Mouse (Mus musculus) heart, adult 2 months (tissue): Measurements from ENCODE around the gene Stkld1. TPM values are rescaled to one million over a fixed set of nuclear protein-coding genes. Genes with fewer than 3 reads are reported as not detected.

ENCODE experiments used
- DNase-seq, 2 experiments: peaks; one replicate each; pipeline ENCODE4 v3.0.0; 2021
- H3K27ac ChIP-seq: fragments of 200-600 bp; 2 replicates; pipeline ENCODE4 v1.8.1; 2022
- H3K27me3 ChIP-seq: fragments of 200-500 bp; 2 replicates; pipeline ENCODE4 v1.6.1; 2012; ENCODE audit warnings: mild to moderate bottlenecking, low read length, inconsistent platforms, mixed read lengths; ENCODE audit not compliant: control insufficient read depth, insufficient read depth
- H3K36me3 ChIP-seq: fragments of 200-500 bp; 2 replicates; pipeline ENCODE4 v1.6.1; 2012; ENCODE audit warnings: low read length, inconsistent platforms; ENCODE audit not compliant: control insufficient read depth, insufficient read depth
- H3K4me1 ChIP-seq: fragments of 200-500 bp; 2 replicates; pipeline ENCODE4 v1.6.1; 2011; ENCODE audit warnings: low read length; ENCODE audit not compliant: control insufficient read depth, insufficient read depth
- H3K4me3 ChIP-seq: fragments of 200-600 bp; 2 replicates; pipeline ENCODE4 v1.8.1; 2022
- H3K79me2 ChIP-seq: fragments of 200-500 bp; replicated peaks from 2 replicates; pipeline ENCODE4 v1.6.1; 2012; ENCODE audit warnings: mild to moderate bottlenecking, inconsistent platforms, low read length, moderate library complexity, mixed read lengths; ENCODE audit not compliant: control insufficient read depth, insufficient read depth
- H3K9ac ChIP-seq: fragments of 200-500 bp; 2 replicates; pipeline ENCODE4 v1.6.1; 2012; ENCODE audit warnings: low read depth, mild to moderate bottlenecking, control low read depth, inconsistent platforms, low read length, mixed read lengths
- CTCF ChIP-seq: fragments of 200-600 bp; IDR thresholded peaks from 2 replicates; pipeline ENCODE4 v1.8.1; 2022; ENCODE audit warnings: antibody characterized with exemption, mild to moderate bottlenecking, moderate library complexity
- EP300 ChIP-seq: fragments of 200-500 bp; IDR thresholded peaks from 2 replicates; pipeline ENCODE4 v1.6.1; 2011; ENCODE audit warnings: low read depth, low read length, control low read depth; ENCODE audit not compliant: insufficient read depth
- POLR2A ChIP-seq: fragments of 200-500 bp; IDR thresholded peaks from 2 replicates; pipeline ENCODE4 v1.6.1; 2011; ENCODE audit warnings: mild to moderate bottlenecking, low read depth, low read length, control low read depth; ENCODE audit not compliant: insufficient read depth
- WGBS: fragments of 180-500 bp; shearing (Covaris S2); methylation state at CpG from one replicate; pipeline ENCODE4 v1.1.7; 2018; 5-methylcytosine and 5-hydroxymethylcytosine counted together
- intact Hi-C: fragments of 180-260 bp; cut with DNase I; formaldehyde crosslinking; loops from one replicate; pipeline ENCODE4 v1.15.1; 2025
- polyA plus RNA-seq: library from polyadenylated mRNA; depleted of rRNA; stranded (reverse); fragments of >200 nt; gene quantifications from 2 replicates; pipeline ENCODE4 v1.2.3, GENCODE M21; 2012
- total RNA-seq, 2 experiments: library from RNA; stranded (reverse); gene quantifications; 2 replicates each; pipeline ENCODE4 v1.2.3; 2021

Gene Stkld1
- total and polyA plus RNA-seq, 3 experiments = not detected

DNA sequence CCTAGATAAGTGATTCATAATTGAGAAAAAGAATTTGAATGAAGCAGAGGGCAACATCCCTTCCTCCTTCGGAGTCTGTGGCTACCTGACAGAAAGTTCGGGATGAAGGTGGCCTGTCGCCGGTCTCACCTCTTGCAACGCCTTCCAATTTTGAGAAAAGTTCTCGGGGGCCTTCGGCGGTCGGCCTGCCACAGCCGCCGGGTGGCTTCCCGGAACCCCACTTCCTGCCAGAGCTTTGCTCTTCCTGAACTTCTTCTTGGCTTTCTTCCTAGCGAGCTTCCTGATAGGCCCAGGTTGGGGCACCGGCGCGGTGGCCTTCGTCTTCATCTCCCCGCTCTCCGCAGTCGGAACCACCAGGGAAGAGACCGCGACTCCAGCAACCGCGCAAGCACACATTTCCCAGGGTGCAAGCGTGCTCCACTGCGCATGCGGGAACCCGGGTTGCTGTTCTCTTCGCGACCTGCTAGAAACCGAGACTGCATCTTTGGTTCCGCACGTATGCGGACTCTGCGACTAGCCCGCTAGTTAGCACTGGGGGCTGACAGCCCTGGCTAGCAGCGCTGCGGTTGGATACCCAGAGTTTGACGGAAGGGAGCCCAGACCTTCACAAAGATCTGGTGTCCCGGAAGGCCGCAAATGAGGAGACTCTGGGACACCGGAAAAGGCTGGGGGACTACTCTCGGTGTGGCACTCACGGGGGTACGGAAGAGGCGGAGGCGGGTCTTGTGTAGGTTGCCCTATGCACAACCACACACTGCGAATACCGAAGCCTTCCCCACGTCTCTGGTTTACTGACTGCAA lies 30.3 kb downstream of the Stkld1 start, which contains the start of gene Rexo4:
Gene Rexo4 (minus strand): TSS at position 464 of the 801 bp plus-strand sequence.
- under 1% methylated on average over 50 of the region's 50 CpGs for WGBS
- H3K4me1 ChIP-seq = peaks cover 1% of the 10 kb centered on the region; the same call in 1 of the 2 replicates
- peak; percentile 93 to 94 for DNase-seq
- peaks cover 2% of the 10 kb centered on the region; the same call in 1 of the 2 replicates for H3K36me3 ChIP-seq
- H3K4me3 ChIP-seq = peak within 1 kb of the TSS; percentile 99
- H3K9ac ChIP-seq = peak within 1 kb of the TSS; percentile 58
- intact Hi-C loops = loop anchor here (2.0 to 5.0 kb wide), 3 partner anchors 33 to 61 kb away; partner anchors contain the start of genes Surf1, Surf2 and Surf6
- peak within 1 kb of the TSS; percentile 97 for H3K27ac ChIP-seq
- H3K27me3 ChIP-seq = no peaks in the 10 kb centered on the region
- no peaks in the 10 kb centered on the region for H3K79me2 ChIP-seq
- TF ChIP-seq POLR2A (peak; percentile 85; the same call in 1 of the 2 replicates), EP300 (no peak), CTCF (0 out of 2 replicates have a peak, but pooled peaks have one; percentile 12)

GRCm38 (mm10) chr2:26964724-26965370 lies 31.0 kb downstream of the Stkld1 start:
- Histone ChIP-seq H3K27me3 (no peaks in the 10 kb centered on the region), H3K36me3 (peaks cover 2% of the 10 kb centered on the region; the same call in 1 of the 2 replicates), H3K27ac (peak overlapping the region; percentile 97), H3K9ac (peak overlapping the region; percentile 12), H3K79me2 (no peaks in the 10 kb centered on the region), H3K4me1 (peaks cover 1% of the 10 kb centered on the region; the same call in 1 of the 2 replicates), H3K4me3 (peak overlapping the region; percentile 99)
- 19% methylated on average over 14 of the region's 14 CpGs for WGBS
- DNase-seq = no peak
- no peak for TF ChIP-seq EP300
- no peak for TF ChIP-seq CTCF
- no peak; the same call in 1 of the 2 replicates for TF ChIP-seq POLR2A
- intact Hi-C loops = loop anchor here (2.0 to 5.0 kb wide), 3 partner anchors 34 to 62 kb away; partner anchors contain the start of genes Surf1, Surf2 and Surf6

DNA sequence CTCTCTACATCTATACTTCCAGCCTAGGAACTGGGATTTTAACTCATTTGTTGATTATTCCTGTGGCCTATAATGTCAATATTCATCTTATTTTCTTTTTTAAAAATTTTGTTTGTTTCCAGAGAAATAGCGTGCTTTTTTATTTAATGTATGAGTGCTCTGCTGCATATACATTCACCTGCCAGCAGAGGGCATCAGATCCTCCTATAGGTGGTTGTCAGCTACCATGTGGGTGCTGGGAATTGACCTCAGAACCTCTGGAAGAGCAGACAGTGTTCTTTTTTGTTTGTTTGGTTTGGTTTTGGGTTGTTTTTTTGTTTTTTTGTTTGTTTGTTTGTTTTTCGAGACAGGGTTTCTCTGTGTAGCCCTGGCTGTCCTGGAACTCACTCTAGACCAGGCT lies 33.4 kb downstream of the Stkld1 start:
- TF ChIP-seq CTCF (peak; percentile 40), POLR2A (no peak)
- 66% methylated on average over 2 of the region's 2 CpGs for WGBS
- intact Hi-C loops = no loop called here
- Histone ChIP-seq H3K79me2 (no peaks in the 10 kb centered on the region), H3K9ac (no peak overlapping the region), H3K4me3 (no peak overlapping the region), H3K27me3 (no peaks in the 10 kb centered on the region), H3K27ac (no peak overlapping the region), H3K36me3 (peaks cover 2% of the 10 kb centered on the region; the same call in 1 of the 2 replicates), H3K4me1 (peaks cover 1% of the 10 kb centered on the region; the same call in 1 of the 2 replicates)
- no peak for DNase-seq

DNA sequence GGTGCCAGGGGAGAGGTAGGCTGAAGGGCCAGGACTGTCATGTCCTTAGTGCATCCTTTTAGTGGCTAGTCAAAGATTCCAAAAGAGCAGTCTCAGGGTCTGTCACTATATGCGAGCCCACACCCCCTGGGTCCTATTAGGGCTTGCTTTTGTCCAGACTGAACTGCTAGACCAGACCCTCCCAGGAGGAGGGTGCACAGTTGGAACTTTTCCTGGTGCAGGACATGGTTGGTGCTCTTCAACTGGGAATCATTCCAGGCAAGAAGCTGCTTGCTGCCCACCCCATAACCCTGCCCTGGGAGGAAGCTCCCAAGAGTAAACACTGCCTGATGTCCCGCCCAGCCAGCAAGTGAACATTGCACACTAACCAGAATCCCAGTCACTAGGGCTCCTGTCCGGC lies 39.3 kb downstream of the Stkld1 start, which contains the start of gene Adamts13:
Gene Adamts13 (plus strand): TSS at position 301 of the 400 bp plus-strand sequence.
- Histone ChIP-seq H3K4me1 (no peaks in the 10 kb centered on the region), H3K27me3 (no peaks in the 10 kb centered on the region; the same call in 1 of the 2 replicates), H3K27ac (no peak within 1 kb of the TSS), H3K9ac (no peak within 1 kb of the TSS), H3K36me3 (no peaks in the 10 kb centered on the region), H3K79me2 (no peaks in the 10 kb centered on the region), H3K4me3 (no peak within 1 kb of the TSS)
- intact Hi-C loops = no loop called here
- 64% methylated on average over 3 of the region's 3 CpGs for WGBS
- DNase-seq = no peak
- TF ChIP-seq POLR2A = no peak
- TF ChIP-seq EP300 = no peak
- TF ChIP-seq CTCF = no peak

DNA sequence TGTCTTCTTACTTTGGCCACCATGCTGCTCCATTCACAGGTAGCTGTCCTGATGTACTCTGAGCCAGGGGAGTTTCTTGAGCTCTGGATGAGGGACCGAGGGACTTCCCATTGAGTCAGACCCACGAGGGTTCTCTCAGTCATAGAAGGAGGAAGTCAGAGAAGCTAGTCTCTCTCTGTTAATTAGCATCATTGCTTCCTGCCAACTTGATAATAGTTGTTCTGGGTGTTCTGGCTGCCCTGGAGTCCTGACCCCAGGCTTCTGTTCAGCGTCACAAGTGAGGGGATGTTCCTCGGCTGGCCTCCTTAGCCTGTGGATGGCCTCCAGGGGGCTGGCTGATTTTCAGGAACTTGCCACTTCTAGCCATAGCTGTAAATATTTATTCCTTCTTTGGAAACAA lies 40.1 kb downstream of the Stkld1 start:
- H3K4me1 ChIP-seq = no peaks in the 10 kb centered on the region
- no peaks in the 10 kb centered on the region; the same call in 1 of the 2 replicates for H3K27me3 ChIP-seq
- intact Hi-C loops = no loop called here

More for the DNA sequence above, 40.1 kb downstream of the Stkld1 start:
- Histone ChIP-seq H3K27ac (no peak overlapping the region), H3K4me3 (no peak overlapping the region), H3K9ac (no peak overlapping the region), H3K36me3 (no peaks in the 10 kb centered on the region), H3K79me2 (no peaks in the 10 kb centered on the region)
- DNase-seq = no peak
- 12% methylated on average over 4 of the region's 4 CpGs for WGBS
- TF ChIP-seq POLR2A (no peak), EP300 (no peak), CTCF (no peak)
